Mouse (Mus musculus): ENCODE data around the gene Tldc1. TPM values are rescaled to one million over a fixed set of nuclear protein-coding genes. Genes with fewer than 3 reads are reported as not detected.

Tldc1 gene
- polyA plus RNA-seq, 1 experiment from 2014 or later, result 11.6 TPM

DNA sequence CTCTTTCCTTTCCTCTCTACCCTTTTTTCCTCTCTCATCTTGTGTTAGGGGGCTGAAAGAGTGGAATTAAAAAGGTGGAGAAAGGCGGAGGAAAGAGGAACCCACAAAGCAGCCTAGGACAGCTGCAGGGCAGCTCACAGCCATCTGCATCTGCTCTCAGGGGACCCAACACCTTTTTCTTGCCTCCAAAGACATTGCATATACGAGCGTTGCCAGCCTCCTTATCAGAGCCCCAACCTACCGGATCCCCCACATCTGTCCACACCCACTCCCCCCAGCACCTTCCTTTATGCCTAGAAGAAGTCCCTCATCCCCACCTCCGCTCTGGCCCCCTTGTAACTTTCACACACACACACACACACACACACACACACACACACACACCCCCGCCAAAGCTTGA lies 5.4 kb upstream of the Tldc1 start:
- H3K4me3 ChIP-seq, result no peak overlapping the region
- H3K9ac ChIP-seq, result no peak overlapping the region
- H3K4me1 ChIP-seq, result peaks cover 42% of the 10 kb centered on the region
- no peak overlapping the region for H3K27ac ChIP-seq
- WGBS, result 73% methylated on average over 6 of the region's 6 CpGs
- H3K4me2 ChIP-seq, result no peak overlapping the region
- H3K9me3 ChIP-seq (replicated peaks), result no peaks in the 10 kb centered on the region
- no peak for ATAC-seq
- no peaks in the 10 kb centered on the region; the same call in 1 of the 2 replicates for H3K27me3 ChIP-seq
- no peaks in the 10 kb centered on the region for H3K36me3 ChIP-seq (ENCODE audit: poor library complexity, severe bottlenecking)

GRCm38 (mm10) chr8:119782715-119783114 lies 4.5 kb upstream of the Tldc1 start:
- H3K27me3 ChIP-seq, result no peaks in the 10 kb centered on the region; the same call in 1 of the 2 replicates
- H3K27ac ChIP-seq, result no peak overlapping the region
- H3K4me3 ChIP-seq, result no peak overlapping the region
- H3K36me3 ChIP-seq (ENCODE audit: poor library complexity, severe bottlenecking), result no peaks in the 10 kb centered on the region
- no peak for ATAC-seq
- H3K9ac ChIP-seq, result no peak overlapping the region
- no peak overlapping the region for H3K4me2 ChIP-seq
- WGBS, result 8% methylated on average over 5 of the region's 5 CpGs
- H3K9me3 ChIP-seq (replicated peaks), result no peaks in the 10 kb centered on the region
- H3K4me1 ChIP-seq, result peaks cover 41% of the 10 kb centered on the region

- Histone ChIP-seq H3K4me1 (peaks cover 46% of the 10 kb centered on the region), H3K4me2 (no peak overlapping the region), H3K9me3 (replicated peaks) (no peaks in the 10 kb centered on the region), H3K4me3 (no peak overlapping the region), H3K27me3 (no peaks in the 10 kb centered on the region; the same call in 1 of the 2 replicates), H3K9ac (no peak overlapping the region), H3K27ac (no peak overlapping the region), H3K36me3 (ENCODE audit: poor library complexity, severe bottlenecking) (no peaks in the 10 kb centered on the region)
- ATAC-seq, result no peak
- 73% methylated on average over 4 of the region's 4 CpGs for WGBS
Measured at GRCm38 (mm10) chr8:119781086-119781840, 3.0 kb upstream of the Tldc1 start.

DNA sequence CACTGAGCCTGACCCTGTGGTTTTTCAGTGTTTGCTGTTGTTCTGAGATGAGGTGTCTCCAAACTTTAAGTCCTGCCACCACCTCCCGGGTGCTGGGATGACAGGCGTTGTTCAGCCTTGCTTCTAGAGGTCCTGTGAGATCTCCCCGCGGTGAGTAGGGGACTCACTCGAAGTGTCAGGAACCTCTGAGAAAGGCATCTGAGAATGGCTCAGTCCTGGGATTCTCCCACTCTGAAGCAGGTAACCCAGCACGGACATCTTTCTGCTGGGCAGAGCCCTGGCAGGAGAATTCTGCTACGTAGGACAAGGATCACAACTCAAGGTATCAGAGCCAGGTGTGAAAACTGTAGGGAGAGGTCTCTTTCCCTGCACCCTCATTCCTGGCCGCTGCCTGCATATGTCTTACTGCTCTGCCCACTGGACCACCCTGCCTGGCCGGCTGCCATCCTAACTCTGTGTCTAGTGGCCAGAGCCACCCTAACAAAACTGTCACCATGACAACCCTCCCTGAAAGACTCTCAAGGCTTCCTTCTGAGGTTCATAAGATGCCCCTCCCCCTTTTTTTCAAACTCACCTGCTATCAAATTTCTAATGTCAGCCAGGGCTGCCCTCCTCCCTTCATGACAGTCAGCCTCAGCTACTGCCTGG lies 2.3 kb upstream of the Tldc1 start:
- ATAC-seq, result no peak
- Histone ChIP-seq H3K27me3 (no peaks in the 10 kb centered on the region; the same call in 1 of the 2 replicates), H3K4me2 (no peak overlapping the region), H3K27ac (no peak overlapping the region), H3K4me1 (peaks cover 38% of the 10 kb centered on the region), H3K4me3 (no peak overlapping the region), H3K9ac (no peak overlapping the region), H3K36me3 (ENCODE audit: poor library complexity, severe bottlenecking) (no peaks in the 10 kb centered on the region), H3K9me3 (replicated peaks) (no peaks in the 10 kb centered on the region)
- 76% methylated on average over 9 of the region's 9 CpGs for WGBS

DNA sequence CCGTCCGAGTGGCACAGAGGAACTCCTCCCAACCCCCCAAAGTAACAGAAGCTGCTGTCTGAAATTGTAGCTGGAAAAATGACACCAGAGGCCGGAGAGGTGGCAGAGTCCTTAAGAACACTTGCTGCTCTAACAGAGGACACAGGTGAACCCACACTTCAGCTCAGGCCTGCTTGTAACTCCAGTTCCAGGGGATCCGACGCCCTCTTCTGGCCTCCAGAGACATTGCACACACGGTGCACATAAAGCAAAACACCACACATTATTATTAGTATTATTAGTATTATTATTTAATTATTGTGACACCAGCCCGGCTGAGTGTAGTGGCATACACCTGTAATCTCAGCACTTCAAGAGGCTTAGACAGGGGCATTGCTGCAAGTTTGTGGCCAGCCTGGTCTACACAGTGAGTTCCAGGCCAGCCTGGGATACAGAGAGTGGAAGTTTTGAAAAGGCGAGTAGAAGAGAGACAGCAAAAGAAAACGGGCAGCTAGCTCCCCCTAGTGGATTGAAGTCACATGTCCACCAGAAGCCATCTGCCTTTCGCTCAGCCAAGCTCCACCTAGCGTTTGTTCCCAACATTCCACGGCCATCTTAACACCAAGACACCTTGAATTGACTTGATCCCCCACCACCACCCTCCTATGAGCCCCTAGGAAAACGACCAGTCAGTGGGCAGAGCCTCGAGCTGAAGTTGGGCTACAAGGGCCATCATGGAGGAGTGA lies 959 bp upstream of the Tldc1 start:
- 0 out of 2 replicates have a peak, but pooled peaks have one; percentile 9 for ATAC-seq
- H3K4me1 ChIP-seq, result peaks cover 28% of the 10 kb centered on the region
- H3K4me2 ChIP-seq, result peak overlapping the region; percentile 90
- peak overlapping the region; percentile 53; the same call in 1 of the 2 replicates for H3K27ac ChIP-seq
- H3K36me3 ChIP-seq (ENCODE audit: poor library complexity, severe bottlenecking), result no peaks in the 10 kb centered on the region
- 0 out of 2 replicates have a peak overlapping the region, but pooled peaks have one; percentile 10 for H3K9ac ChIP-seq
- 27% methylated on average over 14 of the region's 14 CpGs for WGBS
- H3K27me3 ChIP-seq, result no peaks in the 10 kb centered on the region; the same call in 1 of the 2 replicates
- no peak overlapping the region for H3K4me3 ChIP-seq
- no peaks in the 10 kb centered on the region for H3K9me3 ChIP-seq (replicated peaks)

- no peak for ATAC-seq
- H3K9me3 ChIP-seq (replicated peaks), result no peaks in the 10 kb centered on the region
- H3K27me3 ChIP-seq, result no peaks in the 10 kb centered on the region; the same call in 1 of the 2 replicates
- H3K4me1 ChIP-seq, result peaks cover 20% of the 10 kb centered on the region
- H3K36me3 ChIP-seq (ENCODE audit: poor library complexity, severe bottlenecking), result 0 out of 2 replicates have a peak, but pooled peaks cover 6% of the 10 kb centered on the region
- 21% methylated on average over 7 of the region's 7 CpGs for WGBS
- peak overlapping the region; percentile 75 for H3K27ac ChIP-seq
- H3K9ac ChIP-seq, result peak overlapping the region; percentile 80
- peak overlapping the region; percentile 58 for H3K4me3 ChIP-seq
- H3K4me2 ChIP-seq, result peak overlapping the region; percentile 90
Measured at GRCm38 (mm10) chr8:119777765-119778164, 451 bp downstream of the Tldc1 start.

- WGBS, result 91% methylated on average over 7 of the region's 7 CpGs
- H3K4me2 ChIP-seq, result peak overlapping the region; percentile 90
Measured at GRCm38 (mm10) chr8:119776668-119777245, 1.5 kb downstream of the Tldc1 start.

GRCm38 (mm10) chr8:119765761-119766444 lies 12.3 kb downstream of the Tldc1 start:
- no peak overlapping the region for H3K4me3 ChIP-seq
- no peak overlapping the region for H3K4me2 ChIP-seq
- WGBS, result 87% methylated on average over 22 of the region's 22 CpGs
- H3K27me3 ChIP-seq, result no peaks in the 10 kb centered on the region
- H3K4me1 ChIP-seq, result no peaks in the 10 kb centered on the region
- no peak for ATAC-seq
- H3K9me3 ChIP-seq (replicated peaks), result no peaks in the 10 kb centered on the region
- peaks cover 73% of the 10 kb centered on the region for H3K36me3 ChIP-seq (ENCODE audit: poor library complexity, severe bottlenecking)
- H3K27ac ChIP-seq, result no peak overlapping the region
- H3K9ac ChIP-seq, result no peak overlapping the region

More at GRCm38 (mm10) chr8:119776668-119777245, 1.5 kb downstream of the Tldc1 start:
- Histone ChIP-seq H3K27ac (no peak overlapping the region), H3K4me3 (no peak overlapping the region), H3K36me3 (ENCODE audit: poor library complexity, severe bottlenecking) (peaks cover 12% of the 10 kb centered on the region; the same call in 1 of the 2 replicates), H3K9me3 (replicated peaks) (no peaks in the 10 kb centered on the region), H3K27me3 (no peaks in the 10 kb centered on the region; the same call in 1 of the 2 replicates), H3K9ac (no peak overlapping the region), H3K4me1 (peaks cover 20% of the 10 kb centered on the region)
- ATAC-seq, result no peak

- H3K9ac ChIP-seq, result no peak overlapping the region
- 84% methylated on average over 10 of the region's 10 CpGs for WGBS
- no peak for ATAC-seq
- H3K36me3 ChIP-seq (ENCODE audit: poor library complexity, severe bottlenecking), result peaks cover 79% of the 10 kb centered on the region
- no peaks in the 10 kb centered on the region for H3K9me3 ChIP-seq (replicated peaks)
- no peak overlapping the region for H3K4me3 ChIP-seq
- H3K27me3 ChIP-seq, result no peaks in the 10 kb centered on the region
- no peak overlapping the region for H3K4me2 ChIP-seq
- no peaks in the 10 kb centered on the region for H3K4me1 ChIP-seq
- no peak overlapping the region for H3K27ac ChIP-seq
Measured at GRCm38 (mm10) chr8:119765311-119765710, 12.9 kb downstream of the Tldc1 start.

DNA sequence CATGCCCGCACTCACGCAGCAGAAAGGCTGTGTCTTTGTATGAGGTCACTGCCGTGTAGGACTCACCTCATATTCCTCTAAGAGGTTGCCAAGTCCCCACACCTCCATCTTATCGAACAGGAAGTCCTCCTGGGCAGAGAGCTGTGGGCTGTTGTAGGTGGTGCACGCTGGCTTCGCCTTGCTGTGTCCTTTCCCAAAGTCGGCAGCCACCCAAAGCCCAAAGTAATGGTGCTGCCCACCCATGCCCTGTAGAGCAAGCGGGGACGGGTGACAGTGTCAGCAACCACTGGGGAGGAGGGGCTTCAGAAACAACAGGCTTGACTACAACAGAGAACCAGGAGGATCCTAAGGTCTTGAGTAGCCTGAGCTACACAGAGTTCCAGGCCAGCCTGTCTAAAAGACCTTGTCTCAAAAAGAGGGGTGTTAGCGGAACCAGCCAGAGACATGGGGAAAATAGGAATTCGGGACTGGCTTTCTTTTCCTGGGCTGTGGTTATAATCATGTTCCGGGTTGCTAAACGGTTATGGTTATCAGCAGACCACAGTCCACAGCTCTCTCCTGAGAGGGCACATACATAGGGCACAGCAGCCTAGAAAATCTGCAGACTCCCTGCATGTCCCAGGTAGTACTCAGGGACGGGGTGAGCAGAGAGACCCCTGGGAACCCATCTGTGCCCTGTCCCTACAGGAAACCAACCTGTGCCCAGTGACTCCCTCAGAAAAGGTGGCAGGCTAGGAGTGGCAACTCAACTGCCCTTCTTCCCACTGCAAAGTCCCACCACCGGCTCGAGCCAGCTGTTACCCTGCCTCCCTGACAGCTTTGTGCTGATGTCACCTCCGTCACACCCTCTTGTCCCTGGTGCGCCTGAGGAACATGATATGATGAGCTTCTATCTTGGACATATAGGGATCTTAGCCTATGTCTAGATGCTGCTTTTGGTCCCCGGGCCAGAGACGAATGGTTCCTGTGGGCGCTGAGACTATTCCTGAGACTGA lies 15.7 kb downstream of the Tldc1 start:
- H3K27ac ChIP-seq, result no peak overlapping the region
- 90% methylated on average over 21 of the region's 21 CpGs for WGBS
- no peak overlapping the region for H3K4me2 ChIP-seq
- ATAC-seq, result no peak
- no peaks in the 10 kb centered on the region for H3K9me3 ChIP-seq (replicated peaks)
- no peak overlapping the region for H3K4me3 ChIP-seq
- H3K36me3 ChIP-seq (ENCODE audit: poor library complexity, severe bottlenecking), result peaks cover 70% of the 10 kb centered on the region
- H3K27me3 ChIP-seq, result no peaks in the 10 kb centered on the region
- no peaks in the 10 kb centered on the region for H3K4me1 ChIP-seq
- H3K9ac ChIP-seq, result no peak overlapping the region

All from forebrain, embryonic 13.5 days (tissue).